11 mouse cellular contexts compared by ENCODE assay signal in the genomic region with DNA sequence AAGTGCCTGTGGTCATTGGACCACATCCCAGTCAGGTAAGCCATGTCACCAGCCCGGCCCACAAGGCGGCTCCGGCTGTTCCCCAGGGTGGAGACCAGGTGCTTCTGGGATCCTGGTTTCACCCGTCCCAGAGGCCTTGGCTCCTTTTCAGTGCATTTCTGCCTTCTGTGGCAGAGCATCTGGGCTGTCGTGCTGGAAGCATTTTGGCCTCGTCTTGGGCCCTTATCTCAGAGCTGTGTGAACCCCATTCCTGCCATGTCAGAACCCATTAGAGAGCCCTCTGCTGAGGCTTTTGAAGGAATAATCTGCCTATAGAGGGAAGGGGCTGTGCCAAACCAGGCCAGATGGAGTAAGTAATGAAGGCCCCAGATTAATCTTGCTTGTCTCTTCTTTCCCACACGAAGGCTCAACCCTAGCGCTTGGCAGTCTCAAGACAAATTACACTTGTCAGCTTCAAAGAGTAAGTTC.
A peak's percentile ranks its signal among the peaks of the same experiment; 100 is the strongest.
DNase-seq lines count a peak whose midpoint lies in the region; ATAC-seq and TF ChIP-seq lines count a peak whose summit lies in the region.
"Had no signal": no experiment of that assay in that cellular context is flagged by ENCODE, and none has a peak within 500 bp of the region (broad histone marks: within the 10 kb centered on the region; RNA-seq: fewer than 3 reads in every experiment).

No protein-coding gene starts in this region.

- no peak overlapping the region for H3K4me3 ChIP-seq in limb, embryonic 10.5 days
- H3K4me3 ChIP-seq in layer of hippocampus, adult 2 months, result no peak overlapping the region
- H3K4me3 ChIP-seq: embryonic facial prominence, embryonic 15.5 days; liver, embryonic 13.5 days; neural tube, embryonic 13.5 days had no signal

- no peaks in the 10 kb centered on the region for H3K9me3 ChIP-seq in limb, embryonic 10.5 days (replicated peaks)
- H3K9me3 ChIP-seq: embryonic facial prominence, embryonic 15.5 days; liver, embryonic 13.5 days; neural tube, embryonic 13.5 days had no signal

- H3K27me3 ChIP-seq in limb, embryonic 10.5 days (ENCODE audit: low read depth, poor library complexity, severe bottlenecking), result no peaks in the 10 kb centered on the region
- H3K27me3 ChIP-seq: embryonic facial prominence, embryonic 15.5 days; liver, embryonic 13.5 days; neural tube, embryonic 13.5 days had no signal

- H3K4me1 ChIP-seq in limb, embryonic 10.5 days, result peaks cover 17% of the 10 kb centered on the region
- H3K4me1 ChIP-seq: liver, embryonic 13.5 days had no signal

- no peaks in the 10 kb centered on the region for H3K36me3 ChIP-seq in limb, embryonic 10.5 days
- H3K36me3 ChIP-seq: embryonic facial prominence, embryonic 15.5 days; liver, embryonic 13.5 days; neural tube, embryonic 13.5 days had no signal

- no peak for TF ChIP-seq CTCF in layer of hippocampus, adult 2 months (conservative IDR thresholded peaks at IDR 0.05)

- DNase-seq in cerebellum, postnatal 14 days, result peak; percentile 48 to 55
- no peak for DNase-seq in cerebellum, adult 11 months
- DNase-seq in 3134 (ENCODE audit: extremely low read depth, insufficient read length, low spot score), result peak; percentile 12
- peak; percentile 66 for DNase-seq in gonadal fat pad, adult 2 months (ENCODE audit: low read depth)
- no peak for DNase-seq in limb, embryonic 10.5 days (ENCODE audit: low spot score)
- DNase-seq in layer of hippocampus, adult 2 months (ENCODE audit: low spot score in 2 of 2), result no peak
- no peak for DNase-seq in thymus, postnatal 0 days (ENCODE audit: low spot score)
- DNase-seq: liver, embryonic 13.5 days had no signal

- peak overlapping the region; percentile 59; the same call in 1 of the 2 replicates for H3K27ac ChIP-seq in limb, embryonic 10.5 days
- no peak overlapping the region for H3K27ac ChIP-seq in layer of hippocampus, adult 2 months
- H3K27ac ChIP-seq: embryonic facial prominence, embryonic 15.5 days; liver, embryonic 13.5 days; neural tube, embryonic 13.5 days had no signal

- 48% methylated on average over 8 of the region's 8 CpGs for WGBS in limb, embryonic 10.5 days

- no peak for ATAC-seq in megakaryocyte-erythroid progenitor cell, adult 5-6 weeks (replicated peaks; ENCODE audit: low FRiP score, low TSS enrichment, poor library complexity, severe bottlenecking)

Comparison
In these comparisons a context has a peak if more than half of its experiments do, and no peak if none do; other contexts are left out.
1. DNase-seq: peak in cerebellum, postnatal 14 days (2 of 2), 3134 (single experiment) and gonadal fat pad, adult 2 months (single experiment); none in cerebellum, adult 11 months (single experiment), limb, embryonic 10.5 days (single experiment), layer of hippocampus, adult 2 months (0 of 2) and thymus, postnatal 0 days (single experiment).